Mouse (Mus musculus) erythroblast, embryonic 14.5 days (primary cell): ENCODE measurements around the gene Fscn1.

Experiments used
- GATA1 ChIP-seq: IDR thresholded peaks from 2 replicates; pipeline ENCODE4 v1.6.1; 2012; ENCODE audit warnings: low read length, inconsistent platforms, mixed read lengths
- TAL1 ChIP-seq: IDR thresholded peaks from 3 replicates; pipeline ENCODE4 v1.6.1; 2012; ENCODE audit warnings: low read length, inconsistent platforms, mixed read lengths

- TF ChIP-seq TAL1 (no peak), GATA1 (no peak)
Observed at GRCm38 (mm10) chr5:142968411-142968810, 8.3 kb downstream of the Fscn1 start.
